Mouse (Mus musculus) regulatory T cell (primary cell): Measurements from ENCODE around the gene 4933402J07Rik.

Experiments
- in situ Hi-C: fragments of 300-600 bp; cut with MboI, MseI; formaldehyde crosslinking; loops from one replicate; pipeline ENCODE4 v1.15.1; 2025; ENCODE audit warnings: high pct_unique_total_duplicates

4933402J07Rik gene

DNA sequence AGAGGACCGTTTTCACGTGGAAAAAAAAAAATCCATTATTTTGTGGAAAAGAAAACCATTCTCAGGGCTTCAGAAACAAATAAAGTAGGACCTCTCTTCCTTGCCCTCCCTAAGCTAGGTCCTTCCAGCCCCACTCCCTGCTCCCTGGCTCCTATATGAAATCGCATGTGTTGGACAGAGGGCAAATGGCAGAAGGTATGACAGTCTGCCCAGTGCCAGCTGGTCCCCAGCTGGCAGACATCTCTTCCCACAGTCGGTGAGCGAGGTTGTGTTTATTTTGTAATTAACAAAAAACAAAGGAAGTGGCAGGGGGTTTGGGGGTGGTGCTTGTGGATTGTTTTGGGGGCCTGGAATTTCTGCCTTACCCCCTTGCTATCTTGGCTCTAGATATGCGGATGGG lies 56.6 kb downstream of the 4933402J07Rik start:
- in situ Hi-C loops = no loop called here

- in situ Hi-C loops = no loop called here
These were observed 57.5 kb downstream of the 4933402J07Rik start for GRCm38 (mm10) chr8:87621181-87621580.

DNA sequence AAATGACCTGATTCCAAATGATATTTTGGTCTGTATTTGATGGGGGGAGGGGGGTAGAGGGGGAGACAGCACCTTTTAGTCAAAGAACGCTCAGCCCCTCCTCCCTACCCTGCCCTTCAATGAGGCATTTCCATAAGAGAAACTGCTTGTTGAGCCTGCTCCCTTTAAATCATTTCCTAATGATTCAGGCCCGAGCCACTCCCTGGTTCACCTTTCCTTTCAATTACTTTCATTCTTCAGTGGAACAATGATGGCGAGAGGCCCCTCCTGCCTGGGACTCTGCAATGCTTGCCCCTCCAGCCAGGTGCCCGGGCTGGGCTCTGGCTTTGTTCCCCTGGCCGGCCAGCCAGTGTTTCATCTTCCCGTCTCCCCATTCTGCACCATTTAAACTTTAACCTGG lies 66.0 kb downstream of the 4933402J07Rik start:
- in situ Hi-C loops = no loop called here

DNA sequence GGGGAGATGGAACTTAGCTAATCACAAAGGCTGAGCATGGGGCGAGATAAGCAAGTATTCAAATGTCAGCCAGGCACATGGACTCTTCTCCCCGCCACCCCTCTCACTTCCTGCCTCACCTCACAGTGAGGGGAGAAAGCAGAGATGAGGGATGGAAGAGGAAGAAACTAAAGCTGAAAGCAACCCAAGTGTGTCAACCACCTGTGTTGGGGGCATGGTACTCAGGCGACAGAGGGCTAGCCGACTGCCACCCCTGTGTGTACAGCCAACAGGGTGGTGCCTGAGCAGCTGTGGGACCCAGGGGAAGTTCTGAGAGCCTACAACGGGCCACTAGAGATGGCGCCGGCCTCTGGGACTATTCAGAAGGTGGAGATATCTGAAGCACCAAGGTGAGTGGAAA lies 68.1 kb downstream of the 4933402J07Rik start:
- in situ Hi-C loops = no loop called here

DNA sequence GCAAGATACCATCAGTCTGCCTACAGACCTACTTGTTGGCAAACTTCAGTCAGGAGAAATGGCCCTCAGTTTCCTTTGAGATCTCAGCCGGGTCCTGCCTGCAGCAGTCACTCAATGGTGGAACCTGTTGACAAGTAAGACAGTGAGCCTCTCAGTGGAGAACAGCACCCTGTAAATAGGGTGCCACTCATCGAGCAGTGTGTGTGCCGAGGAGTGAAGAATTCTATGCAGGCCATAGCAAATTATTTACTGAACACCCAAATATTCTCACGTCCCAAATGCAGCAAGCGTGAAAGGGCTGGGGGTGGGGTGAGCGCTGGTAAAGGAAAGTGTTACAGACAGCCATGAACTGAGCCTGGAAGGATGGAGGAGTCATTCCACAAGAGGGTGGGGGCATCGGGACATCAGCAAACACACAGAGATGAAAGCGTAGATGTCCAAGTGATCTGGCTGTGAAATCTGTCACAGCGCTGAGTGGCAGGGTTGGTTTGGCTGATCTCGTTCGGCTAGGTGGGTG lies 72.6 kb downstream of the 4933402J07Rik start:
- in situ Hi-C loops = no loop called here
